Mouse (Mus musculus): Measurements from ENCODE around the gene Vmn2r56.
"Not testable (repeated sequence)": the region's sequence is repeated elsewhere in the genome, so short reads cannot be mapped to it uniquely, and the experiment has no call there.

Vmn2r56 gene

GRCm38 (mm10) chr7:12734904-12735303 is at the start of gene Vmn2r56:
Gene Vmn2r56 (minus strand): TSS chr7:12735004.
- no peak for DNase-seq (ENCODE audit: low read depth, low spot score)

- DNase-seq (ENCODE audit: low read depth, low spot score) = peak; percentile 29
Measured at GRCm38 (mm10) chr7:12780151-12780830, 45.5 kb upstream of the Vmn2r56 start.

- DNase-seq (ENCODE audit: low read depth, low spot score) = no peak
Measured at GRCm38 (mm10) chr7:12779782-12780150, 45.0 kb upstream of the Vmn2r56 start.

- no peak for DNase-seq (ENCODE audit: low read depth, low spot score)
Measured at GRCm38 (mm10) chr7:12779141-12779540, 44.3 kb upstream of the Vmn2r56 start.

GRCm38 (mm10) chr7:12774606-12775005 is 39.8 kb upstream of the Vmn2r56 start:
- peak; percentile 68 for DNase-seq (ENCODE audit: low read depth, low spot score)

GRCm38 (mm10) chr7:12774111-12774510 is 39.3 kb upstream of the Vmn2r56 start:
- DNase-seq (ENCODE audit: low read depth, low spot score) = no peak

GRCm38 (mm10) chr7:12749431-12750198 is 14.8 kb upstream of the Vmn2r56 start:
- peak; percentile 3 for DNase-seq (ENCODE audit: low read depth, low spot score)

- not testable (repeated sequence) for DNase-seq (ENCODE audit: low read depth, low spot score)
Measured at GRCm38 (mm10) chr7:12684903-12685302, 49.9 kb downstream of the Vmn2r56 start, which contains the start of gene Vmn2r55. Gene Vmn2r55 (minus strand): TSS chr7:12685003.

- not testable (repeated sequence) for DNase-seq (ENCODE audit: low read depth, low spot score)
Measured at GRCm38 (mm10) chr7:12640219-12640618, 94.6 kb downstream of the Vmn2r56 start, which contains the start of gene Vmn2r54. Gene Vmn2r54 (minus strand): TSS chr7:12640319.
